Mouse (Mus musculus): Measurements from ENCODE around the gene Kcnma1.

DNA sequence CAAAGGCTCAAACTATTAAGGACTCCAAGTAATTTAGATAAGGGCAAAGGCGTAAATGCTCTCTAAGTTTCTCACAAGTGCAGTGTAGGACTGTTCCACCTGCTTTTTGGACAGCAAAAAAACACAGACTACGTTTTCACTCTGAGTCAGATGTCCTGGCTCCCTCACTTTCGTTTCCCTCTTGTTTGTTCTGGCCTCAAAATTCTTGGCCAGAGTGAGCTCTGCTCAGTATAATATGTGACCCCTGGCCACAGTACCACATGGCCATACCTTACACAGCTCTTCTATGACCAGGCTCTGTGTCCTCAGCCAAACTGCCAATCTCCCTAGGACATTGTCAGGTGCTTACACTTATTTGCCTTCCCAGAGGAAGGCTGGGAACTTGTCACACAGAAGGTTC, 241.6 kb downstream of the Kcnma1 start:
- TF ChIP-seq POLR2A (IDR thresholded peaks at IDR 0.05; ENCODE audit: control insufficient read depth, extremely low read depth, insufficient read depth, low read length, poor library complexity) (no peak), CTCF (IDR thresholded peaks at IDR 0.05; ENCODE audit: borderline replicate concordance, control insufficient read depth, extremely low read depth, insufficient read depth, low read length, poor library complexity) (no peak)
